Mouse (Mus musculus) c-Kit-positive CD71-positive TER-119-positive erythroid progenitor cells, embryonic 14.5 days (primary cell): ENCODE results near the gene 6030458C11Rik.

Experiments used
- DNase-seq: peaks from one replicate; pipeline ENCODE4 v3.0.0-alpha.2; 2013; ENCODE audit warnings: low spot score

6030458C11Rik gene

DNA sequence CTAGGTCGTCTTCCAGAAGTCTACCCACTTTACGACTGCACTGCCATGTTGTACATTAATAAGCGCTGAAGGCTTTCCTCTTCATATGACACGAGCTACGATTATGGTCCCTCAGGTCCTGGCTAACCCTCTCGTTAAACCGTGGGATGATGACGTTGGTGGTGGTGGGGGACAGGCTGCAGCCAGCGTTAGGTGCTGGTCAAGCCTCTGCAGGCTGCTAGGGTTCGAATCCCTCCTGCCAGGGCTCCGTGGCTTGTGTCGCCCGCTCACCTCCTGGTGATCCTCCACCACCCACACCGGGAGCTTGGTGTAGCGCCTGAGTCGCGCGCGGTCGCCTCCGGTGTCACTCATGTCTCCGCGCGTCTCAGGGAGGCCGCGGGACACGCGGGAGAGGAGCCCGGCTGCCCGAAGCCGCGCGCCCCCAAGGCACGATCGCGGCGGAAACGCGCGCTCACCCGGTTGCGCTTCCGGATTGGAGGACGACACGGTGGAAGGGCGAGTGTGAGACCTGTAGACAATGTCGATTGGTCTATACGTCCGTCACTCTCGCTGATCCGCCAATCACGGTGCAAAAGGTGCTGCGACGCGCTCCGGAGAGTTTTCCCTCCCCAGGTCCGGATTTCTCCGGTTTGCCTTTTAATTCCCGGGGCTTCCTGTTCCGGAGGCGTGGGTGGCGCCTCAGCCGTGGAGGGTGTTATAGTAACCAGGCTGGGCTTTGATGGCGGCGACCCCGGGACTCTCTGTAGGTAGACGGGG, at the start of gene 6030458C11Rik, which contains the start of gene Drosha:
TSS of gene 6030458C11Rik (minus strand) at position 453 of the 756 bp plus-strand sequence.
TSS of gene Drosha (plus strand) at position 619 of the 756 bp plus-strand sequence.
- peak; percentile 100 for DNase-seq

DNA sequence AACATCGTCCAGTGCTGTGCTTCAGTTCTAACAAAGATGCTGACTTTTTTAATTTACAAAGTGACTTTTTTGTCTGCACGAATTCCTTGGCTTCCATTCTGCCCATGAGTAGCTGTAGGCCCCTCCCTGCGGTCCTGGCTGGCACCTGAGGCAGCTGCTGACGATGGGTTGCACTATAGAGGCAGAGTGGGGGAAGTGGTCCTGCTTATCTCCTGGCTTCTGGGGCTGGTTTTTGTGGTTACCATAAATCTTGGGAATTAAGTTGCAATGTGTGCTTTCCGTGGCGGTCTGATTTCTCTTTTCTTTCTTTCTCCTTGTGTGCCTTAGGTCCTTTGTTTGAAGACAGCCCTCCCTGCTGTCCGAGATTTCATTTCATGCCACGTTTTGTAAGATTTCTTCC, 42.8 kb upstream of the 6030458C11Rik start:
- DNase-seq: no peak

DNA sequence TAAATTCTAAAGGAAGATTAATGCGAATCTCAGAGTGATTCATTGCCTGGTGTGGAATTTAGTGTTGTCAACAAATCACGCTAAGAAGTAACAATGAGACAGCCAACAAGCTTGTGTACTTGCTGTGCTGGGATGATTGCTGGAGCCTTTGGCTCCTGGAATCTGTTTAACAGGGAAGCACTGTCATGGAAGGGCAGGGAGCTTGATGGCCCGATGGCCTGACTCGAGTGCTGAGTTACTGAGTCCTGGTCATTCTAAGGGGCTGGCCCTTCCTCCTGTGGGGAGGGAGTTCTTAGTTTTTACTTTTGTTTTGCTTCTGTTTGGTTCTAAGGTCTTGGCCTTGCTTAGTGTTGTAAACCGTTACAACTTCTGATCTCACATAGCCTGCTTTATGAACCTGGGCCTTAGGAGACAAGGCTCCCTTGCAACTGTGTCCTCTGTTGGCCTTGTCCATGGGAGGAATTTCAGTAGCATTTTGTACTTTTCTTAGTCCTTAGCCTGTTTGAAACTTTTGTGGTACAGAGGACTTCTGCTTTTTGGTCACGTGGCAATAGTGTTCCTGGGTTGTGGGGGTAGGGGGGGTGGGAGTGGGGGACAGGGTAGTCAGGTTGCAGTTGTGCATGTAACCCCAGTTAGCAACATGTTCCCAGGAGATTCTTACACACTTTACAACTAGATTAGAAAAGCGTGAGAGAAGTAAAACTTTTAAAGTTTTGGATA, 41.3 kb upstream of the 6030458C11Rik start:
- DNase-seq: no peak

DNA sequence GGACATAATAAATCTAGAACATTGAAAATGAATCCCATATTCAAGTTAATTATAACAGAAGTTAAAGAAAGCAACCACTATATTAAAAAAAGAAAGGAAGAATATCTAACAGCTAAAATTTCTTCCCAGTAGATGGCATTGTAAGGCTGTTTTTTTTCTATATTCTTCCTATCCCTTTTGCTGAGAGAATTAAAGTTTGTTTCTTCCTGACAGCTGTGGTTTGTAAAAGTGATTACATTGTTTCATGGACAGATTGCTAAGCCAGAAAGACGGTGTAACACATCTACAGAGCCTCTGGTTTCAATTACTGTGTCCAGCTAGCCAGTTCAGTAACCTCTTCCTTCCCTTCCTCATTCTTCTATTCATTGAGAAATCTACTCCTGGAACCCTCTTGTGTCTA, 39.2 kb upstream of the 6030458C11Rik start:
- no peak for DNase-seq

DNA sequence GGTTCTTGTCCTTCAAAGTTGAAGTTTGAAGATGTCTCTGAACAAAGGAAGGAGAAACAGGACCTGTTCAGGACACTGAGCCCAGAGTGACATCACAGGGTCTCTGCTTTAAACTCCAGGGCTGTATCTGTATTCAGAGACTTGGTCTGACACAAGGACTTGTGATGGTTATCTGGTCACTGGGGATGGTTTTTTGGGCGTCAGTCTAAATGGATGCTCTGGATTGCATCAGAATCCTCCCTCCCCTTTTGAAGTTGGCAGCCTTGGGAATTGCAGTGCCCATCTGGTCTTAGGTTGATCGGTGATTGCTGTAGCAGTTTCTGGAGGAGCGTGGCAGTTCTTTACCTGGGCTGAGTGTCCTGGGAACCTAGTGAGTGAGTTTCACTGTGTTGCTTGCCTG, 37.6 kb upstream of the 6030458C11Rik start:
- no peak for DNase-seq

DNA sequence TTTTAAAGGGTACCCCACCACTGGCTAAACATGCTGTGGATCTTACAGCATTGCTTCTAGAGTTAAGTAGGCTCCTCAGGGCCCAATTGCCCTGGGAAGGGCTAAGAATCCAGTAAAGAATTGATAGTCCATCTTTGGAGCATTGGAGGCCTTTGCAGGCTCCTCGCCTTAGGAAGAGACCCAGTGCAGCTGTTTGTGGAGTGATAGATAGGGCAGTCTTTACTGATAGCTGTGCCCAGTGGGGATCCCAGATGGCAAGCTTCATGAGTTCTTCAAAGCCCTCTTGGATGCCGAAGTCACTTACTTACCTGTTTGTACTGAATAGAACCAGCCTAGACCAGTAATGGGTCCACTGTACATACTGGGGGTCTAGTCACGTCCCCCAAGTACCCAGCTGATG, 34.2 kb upstream of the 6030458C11Rik start:
- DNase-seq: peak; percentile 19

DNA sequence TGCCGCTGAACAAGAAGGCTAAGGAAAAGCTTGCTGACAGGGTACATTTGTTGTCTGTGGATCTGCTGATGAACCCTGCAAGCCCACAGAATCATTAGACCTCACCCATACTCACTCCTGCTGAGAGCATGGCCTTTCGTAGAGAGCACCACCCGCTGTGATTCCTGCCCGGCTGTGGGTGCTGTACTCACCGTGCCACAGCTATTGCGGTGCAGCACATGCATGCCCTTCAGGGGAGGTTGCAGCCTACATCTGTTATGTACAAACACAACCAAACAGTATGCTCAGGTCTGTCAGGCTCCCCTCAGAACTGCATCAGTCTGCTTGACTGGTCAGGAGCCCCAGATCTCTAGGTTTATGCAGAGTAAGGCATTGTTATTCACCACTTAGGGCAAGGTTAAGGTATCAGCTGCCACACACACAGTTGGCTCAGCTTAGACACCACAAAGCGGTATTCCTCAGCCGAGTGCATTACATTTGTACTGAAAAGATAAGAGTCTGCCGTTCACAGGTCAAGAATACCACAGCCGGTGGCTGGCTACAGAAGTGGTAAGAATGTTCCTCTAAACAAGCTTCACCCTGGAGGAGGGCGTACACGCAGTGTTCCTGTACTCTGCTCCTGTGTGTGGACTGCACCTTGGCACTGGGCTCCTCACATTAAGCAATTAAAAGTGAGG, 33.5 kb upstream of the 6030458C11Rik start:
- peak; percentile 56 for DNase-seq

DNA sequence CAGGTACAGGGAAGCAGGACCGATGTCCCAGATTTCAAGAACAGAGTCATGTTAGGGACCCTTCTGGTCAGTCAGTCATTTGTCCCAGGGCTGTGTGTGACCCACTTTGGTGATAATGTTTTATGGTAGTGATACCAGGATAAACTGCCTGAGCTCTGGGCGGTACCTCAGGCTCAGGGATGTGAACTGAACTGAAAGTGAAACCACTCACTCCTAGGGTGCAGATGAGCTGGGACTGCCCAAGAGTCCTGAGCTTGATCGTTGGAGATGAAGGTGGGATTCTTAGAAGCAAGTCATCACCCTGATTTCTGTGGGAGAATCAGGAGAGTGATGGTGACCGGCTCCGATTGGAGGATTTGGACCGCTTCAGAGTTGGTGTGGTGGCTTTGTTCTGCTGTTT, 32.3 kb upstream of the 6030458C11Rik start:
- no peak for DNase-seq

DNA sequence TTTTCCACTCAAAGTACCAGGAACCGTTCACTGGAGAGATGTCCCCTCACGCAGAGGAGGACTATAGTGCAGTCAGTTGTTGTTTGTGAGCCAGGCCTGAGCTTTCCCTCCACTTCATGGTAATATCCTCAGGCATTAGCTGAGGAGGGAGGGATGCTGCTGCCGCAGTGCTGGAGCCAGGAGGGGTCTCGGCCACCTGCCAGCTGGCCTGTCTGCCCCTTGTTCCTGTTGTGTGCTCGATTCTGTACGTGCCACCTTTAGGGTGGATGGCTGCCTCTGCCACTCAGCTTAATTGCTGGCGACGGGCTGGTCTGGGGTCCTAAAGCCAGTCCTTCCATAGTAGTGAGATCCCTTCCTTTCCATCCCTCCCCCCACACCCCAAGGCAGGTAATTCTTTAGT, 29.0 kb upstream of the 6030458C11Rik start:
- no peak for DNase-seq

DNA sequence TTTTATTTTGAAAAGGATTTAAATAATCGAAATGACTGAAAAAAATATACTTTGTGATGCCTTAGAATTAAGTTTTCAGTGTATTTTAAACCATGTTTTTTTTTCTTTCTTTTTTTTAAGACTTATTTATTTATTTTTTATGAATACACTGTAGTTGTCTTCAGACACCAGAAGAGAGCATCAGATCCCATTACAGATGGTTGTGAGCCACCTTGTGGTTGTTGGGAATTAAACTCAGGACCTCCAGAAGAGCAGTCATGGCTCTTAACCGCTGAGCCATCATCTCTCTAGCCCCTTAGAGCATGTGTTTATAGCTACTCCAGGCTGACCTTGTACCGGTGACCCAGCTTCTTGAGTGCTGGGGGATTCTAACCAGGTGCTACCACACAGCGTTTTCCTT, 24.9 kb upstream of the 6030458C11Rik start:
- no peak for DNase-seq

DNA sequence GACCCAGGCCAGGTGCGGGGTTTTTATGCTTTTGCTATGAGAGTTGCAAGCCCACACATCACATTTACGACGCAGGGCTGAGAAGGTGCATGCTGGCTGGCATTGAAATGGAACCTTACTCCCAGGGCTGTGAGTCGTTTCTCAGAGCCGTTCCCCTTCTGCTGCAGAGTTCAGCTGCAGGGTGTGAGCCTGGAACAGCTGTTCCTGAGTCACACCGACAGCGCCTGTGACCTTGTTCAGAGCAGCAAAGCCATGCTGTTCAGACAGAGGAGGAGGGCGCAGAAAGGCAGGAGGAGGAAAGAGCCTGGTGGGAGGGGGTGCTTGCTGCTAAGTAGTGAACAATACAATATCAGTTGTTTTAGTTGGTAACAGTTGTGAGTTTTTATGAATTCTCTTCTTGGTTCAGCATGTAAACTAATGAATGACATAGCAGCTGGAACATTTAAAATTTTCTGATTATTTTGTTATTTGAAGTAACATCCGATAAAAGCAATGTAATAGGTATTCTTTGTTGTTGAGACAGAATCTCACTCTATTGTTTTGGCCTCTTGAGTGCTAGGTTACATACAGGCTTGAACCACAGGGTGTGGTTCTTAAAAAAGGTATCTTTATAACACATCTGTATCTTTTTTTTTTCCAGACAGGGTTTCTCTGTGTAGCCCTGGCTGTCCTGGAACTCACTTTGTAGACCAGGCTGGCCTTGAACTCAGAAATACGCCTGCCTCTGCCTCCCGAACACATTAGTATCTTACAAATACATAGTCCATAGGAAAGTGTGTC, 23.9 kb upstream of the 6030458C11Rik start:
- DNase-seq: no peak

DNA sequence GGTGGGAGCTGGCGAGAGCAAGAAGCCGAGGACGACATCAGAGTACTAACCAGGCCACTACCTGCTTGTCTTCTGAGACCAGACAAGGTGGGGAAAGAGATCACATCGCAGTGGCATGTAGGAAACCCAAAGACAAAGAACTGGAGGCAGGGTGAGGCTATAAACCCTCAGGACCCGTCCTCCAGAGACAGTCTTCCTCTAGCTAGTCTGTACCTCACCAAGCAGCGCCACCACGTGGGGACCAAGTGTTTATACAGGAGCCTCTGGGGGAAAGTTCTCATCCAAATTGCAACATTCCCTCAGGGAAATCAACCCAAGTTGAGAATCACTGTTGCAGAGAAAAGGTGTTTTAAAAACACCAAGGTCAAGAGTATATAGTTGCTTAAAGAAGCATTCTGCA, 18.4 kb upstream of the 6030458C11Rik start:
- no peak for DNase-seq

DNA sequence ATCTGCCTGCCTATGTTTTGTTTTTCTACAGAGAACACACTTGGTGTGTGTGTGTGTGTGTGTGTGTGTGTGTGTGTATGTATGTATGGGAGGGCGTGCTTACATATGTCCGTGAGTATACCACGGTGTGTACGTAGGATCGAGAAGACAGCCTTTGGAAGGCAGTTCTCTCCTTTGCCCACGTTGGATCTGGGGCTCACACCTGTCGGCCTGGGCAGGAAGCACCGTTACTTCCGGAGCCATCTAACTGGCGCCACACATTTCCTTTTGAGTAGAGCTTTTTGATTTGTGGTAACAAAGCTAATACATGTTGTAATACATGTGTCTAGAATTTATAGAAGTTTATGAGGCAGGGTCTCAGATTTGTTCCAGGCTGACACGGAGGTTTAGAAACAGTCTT, 16.3 kb upstream of the 6030458C11Rik start:
- no peak for DNase-seq

DNA sequence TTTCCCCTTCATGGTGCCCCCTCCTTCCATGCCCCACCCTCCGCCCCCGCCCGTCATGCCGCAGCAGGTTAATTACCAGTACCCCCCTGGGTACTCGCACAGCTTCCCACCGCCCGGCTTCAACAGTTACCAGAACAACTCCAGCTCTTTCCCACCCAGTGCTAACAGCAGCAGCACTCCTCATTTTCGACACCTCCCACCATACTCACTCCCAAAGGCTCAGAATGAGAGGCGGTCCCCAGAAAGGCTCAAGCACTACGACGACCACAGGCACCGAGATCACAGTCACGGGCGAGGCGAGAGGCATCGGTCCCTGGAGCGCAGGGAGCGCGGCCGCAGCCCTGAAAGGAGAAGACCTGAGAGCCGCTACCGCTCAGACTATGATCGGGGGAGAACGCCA, 9.8 kb upstream of the 6030458C11Rik start:
- DNase-seq: no peak

DNA sequence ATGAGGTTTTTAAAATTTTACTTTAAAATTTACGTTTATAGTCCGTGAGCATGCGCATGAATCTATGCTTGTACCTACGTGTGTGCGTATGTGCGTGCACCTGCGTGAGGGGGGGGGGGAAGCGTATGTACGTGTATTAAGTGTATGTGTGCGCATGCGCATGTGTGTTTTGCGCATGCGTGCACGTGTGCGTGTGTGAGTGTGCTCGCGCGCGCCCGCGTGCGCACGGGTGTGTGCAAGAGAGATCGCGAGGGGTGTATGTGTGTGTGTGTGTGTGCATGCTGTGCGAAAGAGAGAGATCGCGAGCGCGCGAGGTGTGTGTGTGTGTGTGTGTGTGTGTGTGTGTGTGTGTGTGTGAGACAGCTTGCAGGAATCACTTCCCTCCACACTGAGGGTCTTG, 8.9 kb upstream of the 6030458C11Rik start:
- DNase-seq: no peak

DNA sequence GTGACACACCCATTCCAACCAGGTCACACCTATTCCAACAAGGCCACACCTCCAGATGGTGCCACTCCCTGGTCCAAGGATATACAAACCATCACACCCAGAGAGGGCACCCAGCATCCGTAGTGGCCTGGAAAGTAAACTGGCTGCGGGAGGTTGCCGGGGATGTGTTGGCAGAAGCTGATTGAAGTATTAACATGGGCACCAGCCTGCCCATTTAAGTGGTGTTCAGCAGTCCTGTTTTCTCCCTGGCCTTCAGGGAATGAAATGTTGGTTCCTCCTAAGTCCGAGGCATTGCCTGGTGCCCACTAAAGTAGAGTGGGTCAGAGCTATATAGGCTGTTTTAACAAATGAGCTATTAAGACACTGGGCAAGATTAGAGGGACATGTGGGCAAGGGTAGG, 8.2 kb upstream of the 6030458C11Rik start:
- no peak for DNase-seq

DNA sequence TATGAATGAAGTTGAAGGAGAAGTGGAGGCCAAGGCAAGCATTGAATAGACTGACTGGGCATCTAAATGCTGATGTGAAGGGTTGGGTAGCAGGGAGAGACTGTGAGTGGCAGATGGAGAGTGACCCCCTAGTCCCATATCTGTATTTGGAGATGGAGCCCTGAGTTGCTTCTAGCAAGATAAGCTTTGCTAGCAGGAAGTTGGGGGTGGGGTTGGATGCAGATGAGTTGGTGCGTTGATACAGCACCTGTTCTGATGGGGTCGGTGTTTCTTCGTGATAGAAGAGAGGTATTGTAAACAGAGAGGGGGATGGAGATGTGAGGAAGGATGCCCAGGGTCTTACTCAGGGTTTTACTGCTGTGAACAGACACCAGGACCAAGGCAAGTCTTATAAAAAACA, 5.4 kb upstream of the 6030458C11Rik start:
- DNase-seq: no peak

DNA sequence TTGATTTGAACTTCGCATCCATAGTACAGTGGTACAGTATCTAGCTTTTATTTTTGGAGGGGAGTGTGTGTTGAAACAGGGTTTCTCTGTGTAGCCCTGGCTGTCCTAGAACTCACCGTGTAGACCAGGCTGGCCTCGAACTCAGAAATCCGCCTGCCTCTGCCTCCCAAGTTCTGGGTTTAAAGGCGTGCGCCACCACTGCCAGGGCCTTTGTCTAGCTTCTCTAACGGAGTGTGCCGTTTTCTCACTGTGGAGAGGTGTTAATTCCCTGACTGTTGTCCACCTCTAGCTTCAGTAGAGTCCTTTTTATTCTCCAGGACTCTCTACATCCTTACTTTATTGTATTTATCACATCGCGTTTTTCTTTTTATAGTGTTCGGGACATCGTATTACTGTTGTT, 959 bp upstream of the 6030458C11Rik start:
- no peak for DNase-seq

DNA sequence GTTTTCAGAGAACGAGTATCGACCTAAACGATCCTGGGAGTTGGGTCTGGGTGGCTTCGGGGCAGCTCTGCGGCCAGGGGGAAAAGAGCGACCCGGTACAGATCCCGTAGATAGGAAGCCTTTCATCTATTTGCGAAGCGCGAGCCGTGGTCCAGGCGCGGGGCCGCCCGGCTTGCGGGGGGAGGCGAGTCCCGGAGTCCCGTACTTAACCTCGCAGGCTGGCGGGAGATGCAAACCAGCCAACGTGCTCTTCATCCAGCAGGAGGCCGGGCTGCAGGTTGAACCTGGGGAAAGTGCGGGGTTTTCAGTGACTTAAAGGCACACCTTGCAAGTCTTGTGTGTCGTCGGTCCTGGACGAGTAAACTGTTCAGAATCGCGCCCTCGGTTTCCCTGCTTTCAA, 516 bp upstream of the 6030458C11Rik start:
- peak; percentile 47 for DNase-seq

DNA sequence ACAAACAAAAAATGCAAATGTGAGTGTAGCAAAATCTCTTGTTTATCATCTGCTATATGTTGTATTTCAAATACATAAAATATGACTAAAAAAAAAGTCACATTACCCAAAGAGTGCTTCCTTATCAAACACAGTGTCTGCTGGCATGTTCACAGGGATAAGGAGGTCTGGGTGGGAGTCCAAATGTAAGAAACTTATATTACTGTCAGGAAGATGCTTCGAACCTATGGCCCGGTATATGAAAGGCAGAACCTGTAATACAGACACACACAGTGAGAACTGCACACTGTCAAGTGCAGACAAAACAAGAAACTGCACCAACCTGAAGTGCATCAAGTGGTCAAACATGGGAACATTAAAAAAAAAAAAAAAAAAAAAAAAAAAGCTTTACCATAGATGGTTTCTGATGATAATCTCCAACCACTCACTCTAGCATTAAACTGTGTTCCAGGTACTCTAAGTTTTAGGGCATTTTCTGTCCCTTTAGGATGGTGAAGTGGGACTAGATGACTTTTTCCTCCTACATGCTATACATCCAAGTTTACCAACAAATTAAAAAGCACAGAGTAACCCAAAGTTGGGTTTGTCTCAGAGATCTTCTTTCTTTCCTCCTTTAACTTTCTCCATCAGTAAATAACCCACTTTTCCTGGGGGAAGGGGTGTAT, 862 bp downstream of the 6030458C11Rik start:
- peak; percentile 53 for DNase-seq
